Mouse (Mus musculus): ENCODE data around the gene Zfp771. TPM values are rescaled to one million over a fixed set of nuclear protein-coding genes. Genes with fewer than 3 reads are reported as not detected.
"Not testable (repeated sequence)": the region's sequence is repeated elsewhere in the genome, so short reads cannot be mapped to it uniquely, and the experiment has no call there.

Zfp771 gene
- polyA plus RNA-seq, 1 experiment = 88.1 TPM

- peak; percentile 77 for DNase-seq (ENCODE audit: low read depth)
- TF ChIP-seq CTCF (IDR thresholded peaks at IDR 0.05; ENCODE audit: borderline replicate concordance, extremely low read depth, insufficient read depth, insufficient read length) (no peak), POLR2A (IDR thresholded peaks at IDR 0.05; ENCODE audit: borderline replicate concordance, extremely low read depth, insufficient read depth, insufficient read length, poor library complexity, severe bottlenecking) (no peak)
Measured at GRCm38 (mm10) chr7:127233368-127233749, 10.7 kb upstream of the Zfp771 start.

- no peak for DNase-seq (ENCODE audit: low read depth)
- no peak for TF ChIP-seq POLR2A (IDR thresholded peaks at IDR 0.05; ENCODE audit: borderline replicate concordance, extremely low read depth, insufficient read depth, insufficient read length, poor library complexity, severe bottlenecking)
- TF ChIP-seq CTCF (IDR thresholded peaks at IDR 0.05; ENCODE audit: borderline replicate concordance, extremely low read depth, insufficient read depth, insufficient read length) = no peak
Measured at GRCm38 (mm10) chr7:127233765-127234164, 10.3 kb upstream of the Zfp771 start.

GRCm38 (mm10) chr7:127234777-127235176 is 9.3 kb upstream of the Zfp771 start:
- no peak for DNase-seq (ENCODE audit: low read depth)
- TF ChIP-seq CTCF (IDR thresholded peaks at IDR 0.05; ENCODE audit: borderline replicate concordance, extremely low read depth, insufficient read depth, insufficient read length) (no peak), POLR2A (IDR thresholded peaks at IDR 0.05; ENCODE audit: borderline replicate concordance, extremely low read depth, insufficient read depth, insufficient read length, poor library complexity, severe bottlenecking) (no peak)

- TF ChIP-seq POLR2A (IDR thresholded peaks at IDR 0.05; ENCODE audit: borderline replicate concordance, extremely low read depth, insufficient read depth, insufficient read length, poor library complexity, severe bottlenecking) = no peak
- no peak for TF ChIP-seq CTCF (IDR thresholded peaks at IDR 0.05; ENCODE audit: borderline replicate concordance, extremely low read depth, insufficient read depth, insufficient read length)
- no peak for DNase-seq (ENCODE audit: low read depth)
Measured at GRCm38 (mm10) chr7:127243361-127243867, 660 bp upstream of the Zfp771 start.

- no peak for DNase-seq (ENCODE audit: low read depth)
Measured at GRCm38 (mm10) chr7:127244658-127245510, 810 bp downstream of the Zfp771 start.

GRCm38 (mm10) chr7:127250511-127250910 is 6.4 kb downstream of the Zfp771 start:
- DNase-seq (ENCODE audit: low read depth) = not testable (repeated sequence)

More at GRCm38 (mm10) chr7:127244658-127245510, 810 bp downstream of the Zfp771 start:
- TF ChIP-seq POLR2A (IDR thresholded peaks at IDR 0.05; ENCODE audit: borderline replicate concordance, extremely low read depth, insufficient read depth, insufficient read length, poor library complexity, severe bottlenecking) (no peak), CTCF (IDR thresholded peaks at IDR 0.05; ENCODE audit: borderline replicate concordance, extremely low read depth, insufficient read depth, insufficient read length) (no peak)

- peak; percentile 38 for DNase-seq (ENCODE audit: low read depth)
- TF ChIP-seq POLR2A (IDR thresholded peaks at IDR 0.05; ENCODE audit: borderline replicate concordance, extremely low read depth, insufficient read depth, insufficient read length, poor library complexity, severe bottlenecking) = no peak
- peak; percentile 48; the same call in 1 of the 2 replicates for TF ChIP-seq CTCF (IDR thresholded peaks at IDR 0.05; ENCODE audit: borderline replicate concordance, extremely low read depth, insufficient read depth, insufficient read length)
Measured at GRCm38 (mm10) chr7:127252414-127252813, 8.3 kb downstream of the Zfp771 start.

GRCm38 (mm10) chr7:127253341-127253740 is 9.3 kb downstream of the Zfp771 start:
- DNase-seq (ENCODE audit: low read depth) = no peak
- TF ChIP-seq POLR2A (IDR thresholded peaks at IDR 0.05; ENCODE audit: borderline replicate concordance, extremely low read depth, insufficient read depth, insufficient read length, poor library complexity, severe bottlenecking) (no peak), CTCF (IDR thresholded peaks at IDR 0.05; ENCODE audit: borderline replicate concordance, extremely low read depth, insufficient read depth, insufficient read length) (no peak)

GRCm38 (mm10) chr7:127253821-127254769 is 10.0 kb downstream of the Zfp771 start:
- peak; percentile 100 for DNase-seq (ENCODE audit: low read depth)
- TF ChIP-seq POLR2A (IDR thresholded peaks at IDR 0.05; ENCODE audit: borderline replicate concordance, extremely low read depth, insufficient read depth, insufficient read length, poor library complexity, severe bottlenecking) (peak; percentile 78), CTCF (IDR thresholded peaks at IDR 0.05; ENCODE audit: borderline replicate concordance, extremely low read depth, insufficient read depth, insufficient read length) (no peak)

GRCm38 (mm10) chr7:127255008-127255407 is 10.9 kb downstream of the Zfp771 start:
- TF ChIP-seq POLR2A (IDR thresholded peaks at IDR 0.05; ENCODE audit: borderline replicate concordance, extremely low read depth, insufficient read depth, insufficient read length, poor library complexity, severe bottlenecking) = no peak
- TF ChIP-seq CTCF (IDR thresholded peaks at IDR 0.05; ENCODE audit: borderline replicate concordance, extremely low read depth, insufficient read depth, insufficient read length) = no peak
- DNase-seq (ENCODE audit: low read depth) = no peak

GRCm38 (mm10) chr7:127255965-127256364 is 11.9 kb downstream of the Zfp771 start:
- TF ChIP-seq POLR2A (IDR thresholded peaks at IDR 0.05; ENCODE audit: borderline replicate concordance, extremely low read depth, insufficient read depth, insufficient read length, poor library complexity, severe bottlenecking) (no peak), CTCF (IDR thresholded peaks at IDR 0.05; ENCODE audit: borderline replicate concordance, extremely low read depth, insufficient read depth, insufficient read length) (no peak)

More at GRCm38 (mm10) chr7:127255965-127256364, 11.9 kb downstream of the Zfp771 start:
- DNase-seq (ENCODE audit: low read depth) = no peak
